Mouse (Mus musculus) G1E-ER4 (cell line): Measurements from ENCODE around the gene Higd1c. TPM values are rescaled to one million over a fixed set of nuclear protein-coding genes. Genes with fewer than 3 reads are reported as not detected.

Source experiments
- GATA1 ChIP-seq: IDR thresholded peaks from one replicate; pipeline ENCODE4 v1.8.0; 2012; ENCODE audit warnings: low read length, inconsistent platforms
- polyA plus RNA-seq: library from polyadenylated mRNA; stranded (reverse); fragments of >175 nt; gene quantifications from 2 replicates; pipeline ENCODE4 v1.2.3, GENCODE M21; 2012

The Higd1c gene
- polyA plus RNA-seq: not detected in 2 replicates

DNA sequence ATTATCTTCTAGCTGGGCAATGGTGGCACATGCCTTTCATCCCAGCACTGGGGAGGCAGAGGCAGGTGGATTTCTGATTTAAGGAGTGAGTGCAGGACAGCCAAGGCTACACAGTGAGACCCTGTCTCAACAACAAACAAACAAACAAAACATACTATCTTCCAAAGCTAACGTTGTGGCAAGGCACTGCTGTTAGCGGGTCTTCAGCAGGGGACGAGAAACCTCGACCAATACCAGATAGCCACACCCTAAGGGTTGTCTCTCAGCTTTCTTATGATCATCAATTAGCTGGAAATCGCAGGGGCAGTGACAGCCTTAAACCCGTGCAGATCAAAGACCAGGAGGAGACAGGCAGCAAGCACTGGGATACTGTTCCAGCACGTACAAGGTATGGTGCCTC, at the start of gene Higd1c:
TSS of gene Higd1c (plus strand) at position 301 of the 400 bp plus-strand sequence.
- no peak for TF ChIP-seq GATA1

DNA sequence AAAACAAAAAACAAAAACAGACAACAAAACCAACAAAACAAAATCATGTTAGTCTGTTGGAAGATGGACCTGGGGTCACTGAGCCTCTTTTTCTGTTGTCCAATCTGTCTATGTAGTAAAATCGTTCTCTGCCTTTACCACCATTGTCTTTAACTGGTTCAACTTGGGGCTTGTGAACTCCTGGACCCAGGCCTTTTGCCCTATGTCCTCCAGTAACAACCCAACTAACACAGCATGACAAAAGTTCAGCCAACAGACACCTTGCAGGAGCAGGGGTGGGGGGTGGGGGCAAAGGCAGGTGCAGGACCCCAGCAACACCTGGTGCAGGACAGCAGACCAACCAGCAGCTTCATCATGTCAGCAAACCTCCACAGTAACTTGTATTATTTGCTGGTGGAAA, 44.5 kb upstream of the Higd1c start:
- no peak for TF ChIP-seq GATA1

DNA sequence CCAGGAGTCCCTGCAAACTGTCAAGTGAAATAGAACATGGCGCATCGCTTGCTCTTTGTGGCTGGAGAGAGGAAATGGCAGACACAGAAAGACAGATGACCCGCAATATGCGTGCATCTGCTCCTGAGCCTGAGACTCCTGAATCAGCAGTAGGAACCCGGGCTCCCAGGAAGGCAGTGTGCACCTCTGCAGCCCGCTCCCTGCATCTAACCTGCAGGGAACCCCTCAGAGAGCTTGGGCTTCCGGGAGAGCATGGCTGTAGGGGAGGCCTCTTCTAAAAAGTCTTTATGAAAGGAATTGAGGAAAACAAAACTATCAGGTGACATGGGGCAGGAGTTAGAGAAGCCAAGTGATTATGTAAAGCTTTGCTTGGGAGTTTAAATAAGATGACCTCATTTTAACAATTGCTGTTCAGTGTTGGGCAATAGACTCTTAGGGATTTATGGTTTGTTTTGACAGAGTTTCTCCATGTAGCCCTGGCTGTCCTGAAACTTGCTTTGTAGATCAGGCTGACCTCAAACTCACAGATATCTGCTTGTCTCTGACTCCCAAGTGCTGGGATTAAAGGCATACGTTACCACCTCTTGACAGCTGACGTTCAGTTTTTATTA, 43.9 kb upstream of the Higd1c start:
- no peak for TF ChIP-seq GATA1

DNA sequence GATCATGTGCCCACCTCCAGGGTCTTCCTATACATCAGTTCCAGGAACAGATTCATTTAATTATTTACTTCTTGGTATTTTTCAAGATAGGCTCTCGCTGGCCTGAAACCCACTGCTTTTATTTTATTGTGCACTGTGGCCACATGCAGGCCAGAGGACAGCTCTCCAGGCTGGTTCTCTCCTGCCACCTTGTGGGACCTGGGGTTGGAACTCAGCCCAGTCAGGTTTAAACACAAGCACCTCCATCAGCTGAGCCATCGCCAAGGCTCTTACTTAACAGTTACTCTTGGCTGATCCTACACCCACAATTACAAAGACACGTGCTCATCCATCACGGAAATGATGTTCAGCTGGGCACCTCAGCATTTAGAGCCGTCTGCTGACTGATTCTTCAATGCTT, 43.2 kb upstream of the Higd1c start:
- no peak for TF ChIP-seq GATA1

DNA sequence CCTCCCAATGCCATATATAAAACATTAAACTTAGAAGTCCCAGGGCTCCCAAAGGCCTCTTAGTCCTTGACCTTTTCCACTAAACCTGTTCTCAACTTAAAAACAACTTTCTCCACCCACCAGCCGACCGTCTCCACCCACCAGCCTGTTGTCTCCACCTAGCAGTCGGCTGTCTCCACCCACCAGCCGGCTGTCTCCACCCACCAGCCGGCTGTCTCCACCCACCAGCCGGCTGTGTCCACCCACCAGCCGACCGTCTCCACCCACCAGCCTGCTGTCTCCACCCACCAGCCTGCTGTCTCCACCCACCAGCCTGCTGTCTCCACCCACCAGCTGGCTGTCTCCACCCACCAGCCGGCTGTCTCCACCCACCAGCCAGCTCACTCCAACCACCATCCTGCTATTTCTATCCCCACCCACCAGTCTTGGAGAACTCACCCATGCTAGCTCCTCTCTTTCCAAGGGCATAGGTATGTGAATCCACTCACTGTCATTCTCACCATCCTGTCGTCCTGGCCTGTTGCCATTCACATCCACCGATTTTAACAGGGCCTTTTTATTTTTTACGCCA, 40.2 kb upstream of the Higd1c start:
- TF ChIP-seq GATA1: no peak

DNA sequence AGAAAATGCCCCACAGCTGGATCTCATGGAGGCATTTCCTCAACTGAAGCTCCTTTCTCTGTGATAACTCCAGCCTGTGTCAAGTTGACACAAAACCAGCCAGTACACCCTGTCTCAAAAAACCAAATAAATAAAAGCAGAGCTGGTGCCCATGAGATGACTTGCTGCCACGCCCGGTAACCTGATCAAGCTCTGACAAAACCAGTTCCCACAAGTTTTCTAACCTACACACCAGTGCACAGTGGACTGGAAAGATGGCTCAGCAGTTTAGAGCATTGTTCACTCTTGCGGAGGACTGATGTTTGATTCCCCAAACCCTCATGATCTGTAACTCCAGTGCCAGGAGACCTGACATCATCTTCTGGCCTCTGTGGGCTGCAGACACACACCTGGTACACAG, 39.1 kb upstream of the Higd1c start:
- TF ChIP-seq GATA1: no peak

DNA sequence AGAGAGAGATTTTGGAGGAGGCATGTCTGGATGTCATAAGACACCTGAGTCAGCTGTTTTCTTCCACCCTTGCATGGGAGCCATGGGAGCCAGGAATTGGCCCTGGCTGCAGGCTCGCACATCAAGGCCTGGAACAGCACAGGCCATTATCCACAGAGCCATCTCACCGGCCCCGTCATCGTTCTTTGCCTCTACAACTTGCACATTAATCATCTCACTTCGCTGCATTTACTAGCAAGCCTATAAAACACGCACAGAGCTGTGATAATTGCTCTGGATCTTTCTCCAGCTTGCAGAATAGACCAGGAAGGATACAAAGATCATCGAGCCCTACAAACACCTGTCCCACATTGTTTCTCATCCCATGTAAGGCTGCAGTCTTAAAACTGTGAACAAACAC, 33.6 kb upstream of the Higd1c start:
- TF ChIP-seq GATA1: no peak

DNA sequence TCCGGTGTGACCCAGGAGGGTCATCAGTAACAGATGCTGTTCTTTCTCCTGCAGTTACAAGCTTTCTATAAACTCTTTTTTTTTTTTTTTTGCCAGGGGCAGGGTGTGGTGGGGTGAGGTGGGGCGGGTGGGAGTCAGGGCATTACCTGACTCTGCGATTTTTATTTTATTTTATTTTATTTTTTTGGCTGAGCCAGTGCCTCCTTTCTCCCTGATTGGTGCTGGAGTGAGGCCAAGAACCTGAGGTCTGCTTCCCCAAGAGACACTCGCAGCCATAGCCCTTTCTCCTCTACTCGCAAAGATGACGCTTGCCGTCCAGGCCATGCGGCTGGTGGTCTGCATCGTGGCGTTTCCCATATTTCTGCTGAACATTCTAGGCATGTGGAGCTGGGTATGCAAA, 29.7 kb upstream of the Higd1c start, which contains the start of gene Mettl7a3:
TSS of gene Mettl7a3 (plus strand) at position 301 of the 400 bp plus-strand sequence.
- TF ChIP-seq GATA1: no peak

DNA sequence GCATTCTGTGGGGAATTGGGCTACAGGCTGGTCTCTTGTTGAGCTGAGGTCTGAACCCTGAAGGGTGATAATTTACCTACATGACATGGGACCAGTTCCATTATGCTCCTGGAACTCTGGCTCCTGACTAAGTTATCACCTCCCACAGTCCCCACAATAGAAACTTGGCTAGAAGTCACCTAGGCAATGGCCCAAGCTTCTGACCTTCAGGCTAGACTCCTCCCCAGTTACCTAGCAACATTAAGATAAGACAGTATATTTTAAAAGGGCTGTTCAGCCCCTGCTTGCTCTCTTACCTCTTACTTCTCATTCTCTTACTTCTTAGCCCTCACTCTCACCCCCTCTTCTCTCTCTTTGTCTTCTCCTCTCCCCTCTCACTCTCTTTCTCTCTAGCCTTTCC, 18.9 kb upstream of the Higd1c start:
- no peak for TF ChIP-seq GATA1

DNA sequence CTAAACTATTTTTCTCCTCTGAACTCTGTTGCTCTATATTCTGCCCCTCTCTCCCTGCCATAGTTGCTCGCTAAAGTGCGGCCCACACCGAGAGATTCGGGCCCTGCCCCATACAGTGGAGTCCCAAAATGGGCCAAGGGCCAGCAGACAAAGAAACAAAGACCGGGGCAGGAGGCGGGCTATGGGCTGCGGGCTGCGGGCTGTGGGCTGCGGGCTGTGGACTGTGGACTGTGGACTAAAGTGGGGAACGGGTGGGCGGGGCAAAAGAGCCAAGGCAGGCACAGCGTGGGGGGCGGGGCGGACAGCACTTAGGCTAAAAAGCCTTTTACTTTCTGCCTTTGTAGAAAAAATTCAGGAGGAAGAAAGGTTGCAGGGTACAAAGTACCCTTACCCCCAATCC, 17.6 kb upstream of the Higd1c start:
- no peak for TF ChIP-seq GATA1

DNA sequence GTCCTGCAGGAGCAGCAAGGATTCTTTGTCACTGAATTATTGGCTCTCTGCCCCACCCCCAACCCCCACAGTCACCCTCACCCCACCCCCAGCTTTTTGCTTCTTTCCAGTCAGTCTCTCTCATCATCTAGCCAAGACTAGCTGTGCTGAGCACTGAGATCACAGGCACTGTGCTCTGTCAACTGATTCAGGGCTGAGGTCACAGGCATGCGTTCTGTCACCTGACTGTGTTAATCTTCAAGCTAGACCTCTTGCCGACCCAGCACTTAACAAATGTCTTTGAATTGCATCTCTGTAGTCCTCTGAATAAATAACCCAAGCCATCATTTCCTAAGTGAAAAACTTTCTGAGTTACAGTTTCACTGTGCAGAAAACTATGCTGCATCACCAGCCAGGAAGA, 14.8 kb upstream of the Higd1c start:
- TF ChIP-seq GATA1: no peak

DNA sequence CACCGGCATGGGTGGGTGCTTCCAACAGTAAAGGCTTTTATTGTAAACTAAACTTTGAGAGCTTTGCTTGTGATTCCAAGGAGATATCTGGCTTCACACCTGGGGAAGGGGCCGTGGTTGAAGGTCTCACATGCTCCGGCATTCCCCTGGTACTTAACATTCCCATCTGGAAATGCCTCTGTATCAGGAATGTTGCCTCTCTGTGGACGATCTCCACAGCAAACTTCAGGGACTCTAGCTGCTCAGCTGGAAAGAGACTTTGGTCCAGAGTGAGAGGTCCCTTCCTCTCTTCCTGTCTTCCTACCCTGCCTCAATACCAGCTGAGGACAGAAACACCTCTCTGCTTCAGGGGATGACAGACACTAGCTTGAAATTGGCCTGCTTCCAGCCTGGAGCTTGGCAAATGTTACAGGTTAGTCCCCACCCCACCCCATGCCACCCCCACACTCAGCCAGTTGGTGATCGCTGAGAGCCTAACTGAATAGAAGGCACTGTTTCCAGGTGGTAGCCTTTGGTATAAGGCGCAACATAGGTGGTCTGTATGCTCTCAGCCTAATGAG, 12.8 kb upstream of the Higd1c start:
- no peak for TF ChIP-seq GATA1

DNA sequence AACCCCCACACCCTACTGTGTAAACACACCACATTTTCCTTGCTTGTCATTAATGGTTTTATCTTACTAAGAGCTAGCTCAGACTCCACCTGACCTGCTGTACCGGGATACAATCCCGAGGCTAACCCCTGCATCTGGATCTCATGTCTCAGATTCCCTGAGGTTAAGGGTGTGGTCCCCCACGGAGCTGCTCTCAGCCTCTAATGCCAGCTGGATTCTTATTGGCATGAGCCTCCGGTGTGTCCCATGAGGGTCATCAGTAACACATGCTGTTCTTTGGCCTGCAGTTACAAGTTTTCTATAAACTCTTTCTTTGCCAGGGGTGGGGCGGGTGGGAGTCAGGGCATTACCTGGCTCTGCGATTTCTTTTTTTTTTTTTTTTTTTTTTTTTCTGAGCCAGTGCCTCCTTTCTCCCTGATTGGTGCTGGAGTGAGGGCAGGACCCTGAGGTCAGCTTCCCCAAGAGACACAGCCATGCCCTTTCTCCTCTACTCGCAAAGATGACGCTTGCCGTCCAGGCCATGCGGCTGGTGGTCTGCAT, 11.6 kb upstream of the Higd1c start, which contains the start of the genes Methig1 and Mettl7a2:
TSS of gene Methig1 (plus strand) at position 439 of the 540 bp plus-strand sequence.
TSS of gene Mettl7a2 (plus strand) at position 490 of the 540 bp plus-strand sequence.
- TF ChIP-seq GATA1: no peak

DNA sequence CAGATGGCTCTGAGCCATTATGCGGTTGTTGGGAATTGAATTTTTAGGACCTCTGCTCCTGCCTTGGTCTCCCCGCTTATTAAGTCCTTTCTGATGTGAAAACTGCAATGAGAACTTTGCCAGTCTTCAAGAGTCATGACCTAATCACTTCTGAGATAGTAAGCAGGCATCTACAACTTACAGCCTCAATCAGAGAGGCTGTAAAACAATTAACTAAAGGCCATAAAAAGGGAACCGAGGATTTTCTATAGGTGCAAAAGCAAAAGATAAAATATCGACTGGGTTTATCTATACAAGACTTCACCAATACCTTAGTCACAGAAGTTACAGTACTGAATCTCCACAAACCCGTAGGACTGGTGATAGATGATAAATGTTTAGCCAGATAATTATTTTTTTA, 8.5 kb upstream of the Higd1c start:
- no peak for TF ChIP-seq GATA1

DNA sequence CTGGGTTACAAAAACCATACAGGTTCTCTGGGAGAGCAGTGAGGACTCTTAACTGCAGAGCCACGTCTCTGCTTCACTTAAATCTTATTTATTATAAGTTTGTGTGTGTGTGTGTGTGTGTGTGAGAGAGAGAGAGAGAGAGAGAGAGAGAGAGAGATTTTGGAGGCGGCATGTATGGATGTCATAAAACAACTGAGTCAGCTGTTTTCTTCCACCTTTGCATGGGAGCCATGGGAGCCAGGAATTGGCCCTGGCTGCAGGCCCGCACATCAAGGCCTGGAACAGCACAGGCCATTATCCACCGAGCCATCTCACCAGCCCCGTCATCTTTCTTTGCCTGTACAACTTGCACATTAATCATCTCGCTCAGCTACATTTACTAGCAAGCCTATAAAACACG, 2.8 kb downstream of the Higd1c start:
- TF ChIP-seq GATA1: no peak

DNA sequence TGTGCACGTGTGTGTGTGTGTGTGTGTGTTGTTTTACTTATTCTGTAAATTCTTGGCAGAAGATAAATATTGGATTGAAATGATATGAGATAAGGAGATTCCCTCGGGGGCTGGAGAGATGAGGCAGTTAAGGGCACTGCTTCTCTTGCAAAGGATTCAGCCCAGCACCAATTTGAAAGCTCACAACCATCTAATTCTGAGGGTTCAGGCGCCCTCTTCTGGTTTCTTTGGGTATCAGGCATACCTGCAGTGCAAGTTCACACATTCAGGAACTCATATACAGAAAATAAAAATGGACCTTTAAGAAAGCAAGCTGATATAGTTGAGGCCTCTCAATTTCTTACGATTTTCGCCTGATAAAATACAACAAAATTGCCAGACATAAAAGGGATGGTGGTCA, 10.7 kb downstream of the Higd1c start:
- no peak for TF ChIP-seq GATA1

DNA sequence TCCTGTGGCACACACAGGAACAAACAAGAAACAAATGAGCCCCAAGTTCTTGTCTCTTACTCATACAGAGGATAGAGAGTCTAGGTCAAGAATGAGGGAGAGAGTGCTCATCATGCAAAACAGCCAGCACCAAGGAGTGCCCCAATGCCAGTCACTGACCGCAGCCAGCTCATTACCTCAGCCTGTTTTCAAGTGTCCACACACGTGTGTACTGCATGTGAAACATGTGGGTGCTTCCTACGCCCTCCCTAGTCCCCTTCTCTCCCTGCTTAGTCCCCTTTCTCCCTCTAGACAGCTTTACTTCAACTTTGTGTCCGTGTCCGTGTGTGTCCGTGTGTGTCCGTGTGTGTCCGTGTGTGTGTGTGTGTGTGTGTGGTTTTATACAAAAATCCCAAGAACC, 15.3 kb downstream of the Higd1c start:
- no peak for TF ChIP-seq GATA1
